Mouse (Mus musculus): ENCODE measurements at regions not wholly inside any gene's neighbourhood (a gene's known extent, or its start where the extent isn't known, plus 50 kb on each side); places are given as distances from the start of the nearest gene placed in this dataset.

DNA sequence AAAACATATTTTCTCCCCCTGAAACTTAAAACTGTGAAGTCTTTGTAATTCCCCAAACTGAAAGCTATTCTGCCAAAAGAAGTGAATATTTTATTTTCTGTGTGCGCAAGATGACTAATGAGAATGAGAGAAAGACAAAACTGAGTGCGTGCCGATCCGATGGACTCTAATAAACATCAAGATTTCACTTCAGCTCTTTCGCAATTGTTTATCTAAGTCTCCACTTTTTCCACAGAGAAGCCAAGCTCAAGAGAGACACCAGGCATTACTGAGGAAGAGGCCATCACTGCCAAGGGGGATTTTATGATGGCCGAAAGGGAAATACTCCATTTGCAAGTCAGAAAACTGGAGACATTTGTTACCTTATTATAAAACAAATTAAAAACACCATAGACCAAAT, 55.0 kb upstream of the Uqcrfs1 start:
- H3K27ac ChIP-seq (ENCODE audit: low read length), result 0 out of 2 replicates have a peak overlapping the region, but pooled peaks have one; percentile 2
- H3K4me2 ChIP-seq (ENCODE audit: low read depth, low read length), result no peak overlapping the region
- peak; percentile 76; the same call in 1 of the 2 replicates for ATAC-seq (ENCODE audit: low read depth)

GRCm38 (mm10) chr13:30600625-30601407, 55.7 kb upstream of the Uqcrfs1 start:
- WGBS, result 65% methylated on average over 4 of the region's 4 CpGs
- H3K27ac ChIP-seq (ENCODE audit: low read length), result 0 out of 2 replicates have a peak overlapping the region, but pooled peaks have one; percentile 2
- H3K4me3 ChIP-seq (ENCODE audit: low read length), result no peak overlapping the region
- H3K36me3 ChIP-seq (ENCODE audit: control insufficient read depth, insufficient read depth, low read length), result no peaks in the 10 kb centered on the region
- H3K27me3 ChIP-seq (ENCODE audit: control insufficient read depth, insufficient read depth, low read depth, low read length), result no peaks in the 10 kb centered on the region
- no peak overlapping the region for H3K9ac ChIP-seq (ENCODE audit: low read length)
- 0 out of 2 replicates have a peak, but pooled peaks cover 3% of the 10 kb centered on the region for H3K4me1 ChIP-seq (replicated peaks; ENCODE audit: control insufficient read depth, insufficient read depth, low read length)
- no peak for ATAC-seq (ENCODE audit: low read depth)
- no peaks in the 10 kb centered on the region for H3K9me3 ChIP-seq (ENCODE audit: control insufficient read depth, low read length)
- H3K4me2 ChIP-seq (ENCODE audit: low read depth, low read length), result no peak overlapping the region

More for the DNA sequence above, 55.0 kb upstream of the Uqcrfs1 start:
- no peaks in the 10 kb centered on the region for H3K9me3 ChIP-seq (ENCODE audit: control insufficient read depth, low read length)
- 0 out of 2 replicates have a peak, but pooled peaks cover 3% of the 10 kb centered on the region for H3K4me1 ChIP-seq (replicated peaks; ENCODE audit: control insufficient read depth, insufficient read depth, low read length)
- 43% methylated on average over 6 of the region's 6 CpGs for WGBS
- no peak overlapping the region for H3K9ac ChIP-seq (ENCODE audit: low read length)
- H3K36me3 ChIP-seq (ENCODE audit: control insufficient read depth, insufficient read depth, low read length), result no peaks in the 10 kb centered on the region
- H3K27me3 ChIP-seq (ENCODE audit: control insufficient read depth, insufficient read depth, low read depth, low read length), result no peaks in the 10 kb centered on the region
- no peak overlapping the region for H3K4me3 ChIP-seq (ENCODE audit: low read length)

GRCm38 (mm10) chr13:30603936-30604335, 55.9 kb upstream of the Dusp22 start:
- no peak for ATAC-seq (ENCODE audit: low read depth)
- no peaks in the 10 kb centered on the region for H3K27me3 ChIP-seq (ENCODE audit: control insufficient read depth, insufficient read depth, low read depth, low read length)
- H3K36me3 ChIP-seq (ENCODE audit: control insufficient read depth, insufficient read depth, low read length), result no peaks in the 10 kb centered on the region
- no peak overlapping the region for H3K9ac ChIP-seq (ENCODE audit: low read length)
- no peak overlapping the region for H3K27ac ChIP-seq (ENCODE audit: low read length)
- WGBS, result 57% methylated on average over 9 of the region's 9 CpGs
- no peak overlapping the region for H3K4me3 ChIP-seq (ENCODE audit: low read length)
- H3K4me1 ChIP-seq (replicated peaks; ENCODE audit: control insufficient read depth, insufficient read depth, low read length), result 0 out of 2 replicates have a peak, but pooled peaks cover 3% of the 10 kb centered on the region
- H3K4me2 ChIP-seq (ENCODE audit: low read depth, low read length), result no peak overlapping the region
- H3K9me3 ChIP-seq (ENCODE audit: control insufficient read depth, low read length), result no peaks in the 10 kb centered on the region

- 62% methylated on average over 2 of the region's 2 CpGs for WGBS
- H3K27me3 ChIP-seq (ENCODE audit: control insufficient read depth, insufficient read depth, low read depth, low read length), result no peaks in the 10 kb centered on the region
- H3K9ac ChIP-seq (ENCODE audit: low read length), result no peak overlapping the region
- H3K4me2 ChIP-seq (ENCODE audit: low read depth, low read length), result no peak overlapping the region
- ATAC-seq (ENCODE audit: low read depth), result no peak
- H3K4me1 ChIP-seq (replicated peaks; ENCODE audit: control insufficient read depth, insufficient read depth, low read length), result no peaks in the 10 kb centered on the region
- H3K36me3 ChIP-seq (ENCODE audit: control insufficient read depth, insufficient read depth, low read length), result no peaks in the 10 kb centered on the region
- H3K27ac ChIP-seq (ENCODE audit: low read length), result no peak overlapping the region
- H3K4me3 ChIP-seq (ENCODE audit: low read length), result no peak overlapping the region
- no peaks in the 10 kb centered on the region for H3K9me3 ChIP-seq (ENCODE audit: control insufficient read depth, low read length)
Observed at GRCm38 (mm10) chr13:30607343-30607742, 52.5 kb upstream of the Dusp22 start.

- H3K4me2 ChIP-seq (ENCODE audit: low read depth, low read length), result no peak overlapping the region
- H3K27ac ChIP-seq (ENCODE audit: low read length), result no peak overlapping the region
- H3K9me3 ChIP-seq (ENCODE audit: control insufficient read depth, low read length), result no peaks in the 10 kb centered on the region
- no peak overlapping the region for H3K4me3 ChIP-seq (ENCODE audit: low read length)
- H3K9ac ChIP-seq (ENCODE audit: low read length), result no peak overlapping the region
- WGBS, result 81% methylated on average over 6 of the region's 6 CpGs
- no peaks in the 10 kb centered on the region for H3K4me1 ChIP-seq (replicated peaks; ENCODE audit: control insufficient read depth, insufficient read depth, low read length)
- ATAC-seq (ENCODE audit: low read depth), result no peak
- no peaks in the 10 kb centered on the region for H3K27me3 ChIP-seq (ENCODE audit: control insufficient read depth, insufficient read depth, low read depth, low read length)
- H3K36me3 ChIP-seq (ENCODE audit: control insufficient read depth, insufficient read depth, low read length), result no peaks in the 10 kb centered on the region
Observed at GRCm38 (mm10) chr13:30607881-30608280, 51.9 kb upstream of the Dusp22 start.

DNA sequence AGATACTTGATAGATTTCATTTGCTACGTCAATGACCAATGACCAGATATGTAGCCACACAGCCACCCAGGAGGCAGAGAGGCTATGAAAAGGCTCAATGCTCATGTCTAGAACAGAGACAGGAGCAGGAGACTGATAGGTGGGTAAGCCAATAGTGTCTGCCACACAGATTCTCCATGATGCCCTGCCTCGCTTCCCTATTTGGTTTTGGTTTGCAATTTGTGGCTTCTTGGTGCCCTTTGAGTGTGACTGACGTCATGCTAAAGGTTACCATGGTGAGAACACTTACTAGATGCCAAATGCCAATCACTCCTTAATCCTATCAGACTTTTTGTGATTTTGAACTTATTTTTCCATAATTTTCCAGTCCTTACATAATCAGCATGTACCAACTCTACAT, 50.0 kb upstream of the Dusp22 start:
- no peak overlapping the region for H3K4me2 ChIP-seq (ENCODE audit: low read depth, low read length)
- H3K4me1 ChIP-seq (replicated peaks; ENCODE audit: control insufficient read depth, insufficient read depth, low read length), result no peaks in the 10 kb centered on the region
- H3K27ac ChIP-seq (ENCODE audit: low read length), result no peak overlapping the region
- H3K36me3 ChIP-seq (ENCODE audit: control insufficient read depth, insufficient read depth, low read length), result no peaks in the 10 kb centered on the region
- H3K27me3 ChIP-seq (ENCODE audit: control insufficient read depth, insufficient read depth, low read depth, low read length), result no peaks in the 10 kb centered on the region
- no peak for ATAC-seq (ENCODE audit: low read depth)
- no peaks in the 10 kb centered on the region for H3K9me3 ChIP-seq (ENCODE audit: control insufficient read depth, low read length)
- 83% methylated on average over 3 of the region's 3 CpGs for WGBS
- H3K4me3 ChIP-seq (ENCODE audit: low read length), result no peak overlapping the region
- no peak overlapping the region for H3K9ac ChIP-seq (ENCODE audit: low read length)
